Mouse (Mus musculus): ENCODE results near the gene Ssh2.
A peak's percentile ranks its signal among the peaks of the same experiment; 100 is the strongest.

The Ssh2 gene

GRCm38 (mm10) chr11:77215951-77216760 lies at the start of gene Ssh2:
Gene Ssh2 (plus strand): TSS chr11:77216287.
- peak; percentile 82 for DNase-seq (ENCODE audit: low spot score)

DNA sequence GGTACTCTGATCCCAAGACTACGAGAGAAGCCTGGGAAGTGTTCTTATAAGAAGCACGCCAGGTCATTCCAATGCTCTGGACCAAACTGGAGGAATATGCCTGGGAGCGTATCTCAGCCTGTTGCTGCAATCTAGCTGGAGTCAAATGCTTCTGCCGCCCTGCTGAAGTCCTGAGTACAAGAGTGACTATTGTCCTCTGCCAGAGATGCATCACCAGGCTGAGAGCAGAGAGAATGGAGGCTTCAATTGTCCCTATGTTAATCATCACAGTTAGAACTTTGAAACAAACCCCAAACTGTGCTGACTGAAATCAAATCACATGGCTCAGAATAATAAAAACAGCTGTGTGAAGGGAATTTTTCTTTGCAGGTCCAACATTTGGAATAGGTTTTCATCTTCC lies 42.4 kb upstream of the Ssh2 start:
- DNase-seq (ENCODE audit: low spot score), result no peak

DNA sequence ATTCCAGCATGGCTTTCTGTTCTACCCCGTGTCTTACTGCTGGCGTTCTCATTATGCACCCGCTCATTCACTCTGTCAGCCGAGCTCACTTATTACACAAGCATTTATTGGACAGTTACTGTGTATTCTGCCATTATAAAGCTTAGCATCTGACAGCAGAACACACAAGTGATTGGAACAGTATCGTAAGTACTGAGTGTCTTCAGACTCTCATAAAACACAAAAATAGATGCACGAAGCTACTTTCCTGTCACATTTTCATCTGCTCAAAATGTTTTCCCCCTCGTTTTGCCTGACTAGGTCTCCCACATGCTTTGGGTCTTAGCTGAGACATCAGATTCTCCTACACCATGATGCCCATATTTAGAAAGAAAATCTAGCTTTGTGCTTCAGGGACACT lies 41.6 kb upstream of the Ssh2 start:
- DNase-seq (ENCODE audit: low spot score), result no peak

DNA sequence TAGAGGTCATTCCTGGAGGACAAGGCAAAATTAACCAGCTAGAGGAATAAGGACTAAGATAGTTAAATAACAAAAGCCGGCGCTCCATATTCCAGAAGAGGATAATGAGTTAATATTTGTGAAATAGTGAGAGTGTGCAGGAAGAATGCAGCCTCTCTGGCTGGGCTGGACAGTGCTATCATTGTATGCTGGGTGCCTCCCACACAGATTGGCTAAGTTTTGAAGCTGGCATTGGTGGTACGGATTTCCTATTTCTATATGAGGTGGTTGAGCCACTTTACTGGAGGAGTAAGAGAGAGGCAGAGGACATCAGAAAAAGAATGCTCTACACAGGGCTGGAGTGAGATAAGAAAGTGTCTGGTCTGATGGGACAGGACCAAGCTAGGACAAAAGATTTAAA lies 36.3 kb upstream of the Ssh2 start:
- no peak for DNase-seq (ENCODE audit: low spot score)

GRCm38 (mm10) chr11:77180886-77181285 lies 35.2 kb upstream of the Ssh2 start:
- DNase-seq (ENCODE audit: low spot score), result no peak

DNA sequence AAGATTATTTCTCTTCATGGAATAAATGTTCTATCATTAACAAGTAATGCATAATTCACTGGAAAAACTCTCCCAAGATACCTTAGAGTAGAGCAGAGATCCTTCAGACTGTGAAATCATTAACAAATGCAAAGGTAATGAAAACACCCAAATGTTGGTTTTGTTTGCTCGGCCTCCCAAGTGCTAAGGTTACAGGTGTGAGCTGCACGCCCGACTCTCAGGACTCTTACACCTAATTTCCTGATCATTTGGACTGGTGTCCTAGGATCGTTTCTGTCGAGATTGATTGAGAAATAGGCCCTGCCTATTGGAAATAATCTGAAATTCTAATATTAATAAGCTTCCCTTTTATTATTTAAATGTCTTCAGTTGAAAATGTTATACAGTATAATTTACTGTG lies 34.6 kb upstream of the Ssh2 start:
- DNase-seq (ENCODE audit: low spot score), result no peak

DNA sequence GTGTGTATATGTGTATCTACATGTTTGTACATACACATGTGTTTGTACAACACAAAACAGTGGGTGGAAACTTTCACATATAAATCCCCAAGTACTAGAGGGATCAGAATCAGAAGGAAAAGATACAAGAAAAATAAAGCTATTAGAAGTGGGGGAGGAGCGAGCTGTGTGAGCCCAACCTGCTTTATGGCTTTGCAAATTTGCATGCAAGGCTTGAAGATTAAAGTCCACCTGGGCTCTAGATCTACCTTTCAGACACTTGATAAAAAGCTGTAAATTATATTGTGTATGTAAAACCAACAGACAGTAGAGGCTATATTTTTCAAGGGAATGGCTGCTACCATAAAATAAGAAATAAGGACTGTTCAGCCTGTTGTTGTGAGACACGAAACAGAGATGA lies 34.0 kb upstream of the Ssh2 start:
- no peak for DNase-seq (ENCODE audit: low spot score)

DNA sequence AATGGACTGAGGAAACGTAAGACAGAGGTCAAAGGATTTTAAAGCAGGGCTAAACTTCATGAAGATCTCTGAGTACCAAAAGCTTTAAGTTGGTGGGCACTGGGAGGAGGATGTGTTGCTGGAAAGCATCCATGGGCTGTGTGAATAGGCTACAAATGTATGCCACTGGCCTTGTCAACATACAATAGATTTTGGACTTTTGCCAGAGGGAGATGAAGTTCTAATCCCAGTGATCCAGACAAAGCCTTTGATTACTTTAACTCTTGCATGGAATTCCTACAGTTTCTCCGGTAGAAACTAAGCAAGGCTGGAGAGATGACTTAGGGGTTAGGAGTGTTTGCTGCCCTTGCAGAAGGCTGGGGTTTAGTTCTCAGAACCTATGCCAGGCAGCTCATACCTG lies 33.5 kb upstream of the Ssh2 start:
- no peak for DNase-seq (ENCODE audit: low spot score)

DNA sequence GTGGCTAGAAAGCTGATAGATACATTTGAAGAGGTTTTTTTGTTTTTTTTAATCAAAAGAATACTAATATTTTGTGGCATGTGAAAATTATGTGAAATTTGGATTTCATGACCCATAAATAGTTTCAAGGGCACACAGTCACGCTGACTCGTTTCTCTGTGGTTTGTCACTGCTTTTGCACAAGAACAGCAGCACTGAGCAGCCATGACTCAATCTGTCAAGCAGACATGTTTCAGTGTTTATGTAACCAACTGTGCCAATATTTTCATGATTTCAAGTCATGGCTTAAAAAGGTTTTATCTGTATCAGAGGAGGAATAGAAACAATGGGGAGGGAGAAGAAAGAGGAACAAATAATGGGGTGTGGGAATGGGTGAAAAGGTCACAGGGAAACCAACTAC lies 31.2 kb upstream of the Ssh2 start:
- DNase-seq (ENCODE audit: low spot score), result no peak

DNA sequence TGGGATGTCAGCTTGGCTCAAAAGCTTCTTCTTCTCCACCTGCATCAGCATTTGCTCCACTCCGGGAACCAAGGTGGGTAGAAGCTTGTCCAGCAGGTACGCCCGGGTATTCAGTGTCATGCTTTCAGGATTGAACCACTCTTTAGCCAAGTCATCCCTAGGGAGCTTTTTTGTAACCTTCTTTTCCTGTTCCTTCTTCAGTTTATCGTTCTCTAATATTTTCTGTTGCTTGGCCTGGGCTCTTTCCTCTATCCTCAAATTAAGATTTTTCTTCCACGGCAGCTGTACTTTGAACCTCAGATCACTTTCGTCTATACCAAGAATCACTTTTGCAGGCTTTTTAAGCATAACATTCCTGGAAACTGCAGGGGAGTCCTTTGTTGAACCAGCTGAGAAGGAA lies 27.2 kb upstream of the Ssh2 start, which contains the start of gene Efcab5:
Gene Efcab5 (minus strand): TSS at position 101 of the 400 bp plus-strand sequence.
- no peak for DNase-seq (ENCODE audit: low spot score)

DNA sequence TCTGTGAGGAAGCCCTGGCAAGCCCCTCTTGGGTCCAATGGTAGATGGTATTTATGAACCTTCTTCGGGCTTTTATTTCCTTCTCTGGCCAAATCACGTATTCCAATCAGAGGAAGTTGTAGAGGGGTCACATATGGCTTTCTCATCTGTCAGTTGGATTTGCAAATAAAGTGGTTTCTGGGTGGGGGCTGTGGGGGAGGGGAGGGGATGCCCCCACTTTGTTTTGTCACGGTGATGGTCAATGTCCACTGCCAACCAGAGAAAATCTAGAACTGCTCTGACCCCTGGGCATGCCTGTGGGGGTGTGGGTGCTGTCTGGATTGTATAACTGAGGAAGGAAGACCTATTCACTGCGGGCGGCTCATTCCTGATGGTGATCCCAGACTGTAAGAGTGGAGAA lies 22.7 kb upstream of the Ssh2 start:
- DNase-seq (ENCODE audit: low spot score), result no peak

DNA sequence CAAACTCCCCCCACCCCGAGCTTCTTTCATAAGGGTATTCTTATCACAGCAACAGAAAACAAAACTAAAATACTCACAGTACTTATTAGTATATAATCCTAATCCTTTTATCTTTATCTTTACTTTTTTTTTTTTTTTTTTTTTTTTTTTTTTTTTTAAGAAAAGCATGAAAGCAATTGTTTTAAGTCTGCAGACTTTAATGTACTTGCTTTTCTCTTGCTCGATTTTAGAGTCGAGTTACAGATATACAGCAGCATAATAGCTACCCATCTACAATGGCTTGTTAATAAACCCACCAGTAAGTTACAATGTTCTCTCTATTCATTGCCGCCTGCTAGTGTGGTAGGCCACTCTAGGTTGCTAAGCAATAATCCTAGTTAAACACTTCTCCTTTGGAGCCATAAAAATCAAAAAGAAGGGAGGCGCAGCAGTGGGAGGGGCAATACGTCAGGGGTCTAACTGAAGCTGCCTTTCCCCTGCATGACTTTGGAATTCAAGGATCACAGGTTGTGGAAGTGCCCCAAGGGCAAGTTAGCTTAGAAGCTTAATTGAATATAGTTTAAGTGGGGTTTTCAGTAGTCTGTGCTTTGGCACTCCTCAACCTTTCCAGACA lies 22.0 kb upstream of the Ssh2 start:
- DNase-seq (ENCODE audit: low spot score), result no peak

- DNase-seq (ENCODE audit: low spot score), result no peak
Measured at GRCm38 (mm10) chr11:77194762-77195161, 21.3 kb upstream of the Ssh2 start.

DNA sequence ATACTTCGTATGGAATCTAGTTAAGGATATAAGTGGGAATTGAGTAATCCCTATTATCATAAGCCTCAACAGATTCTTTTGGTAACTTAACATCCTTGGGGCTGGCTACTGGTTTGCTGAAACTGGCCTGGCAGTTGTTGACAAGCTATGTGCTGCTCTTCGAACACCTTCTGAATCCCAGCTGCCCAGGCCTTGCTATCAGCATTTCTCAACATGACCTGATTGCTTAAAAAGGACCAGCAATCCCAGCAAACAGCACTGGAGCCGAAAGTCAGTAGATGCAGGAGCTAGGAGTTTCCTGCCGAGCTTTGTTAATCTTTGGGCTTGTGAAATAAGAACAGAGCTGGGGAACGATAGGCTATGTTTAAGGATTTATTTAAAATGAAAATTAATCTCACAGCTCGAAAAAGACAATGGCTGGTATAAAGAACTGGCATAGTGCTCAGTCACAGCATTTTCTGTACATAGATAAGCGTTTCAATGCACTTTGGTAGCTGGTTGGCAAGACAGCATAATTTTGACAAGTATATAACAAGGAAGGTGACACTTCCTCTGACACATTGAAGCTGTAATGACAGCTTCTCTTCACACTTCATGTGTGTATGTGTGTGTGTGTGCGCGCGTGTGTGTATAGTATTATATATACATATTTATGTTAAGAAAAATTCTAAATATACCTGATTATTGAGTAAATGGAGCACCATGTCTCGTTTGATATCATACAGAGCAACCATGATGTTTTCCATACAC lies 20.6 kb upstream of the Ssh2 start:
- DNase-seq (ENCODE audit: low spot score), result no peak

DNA sequence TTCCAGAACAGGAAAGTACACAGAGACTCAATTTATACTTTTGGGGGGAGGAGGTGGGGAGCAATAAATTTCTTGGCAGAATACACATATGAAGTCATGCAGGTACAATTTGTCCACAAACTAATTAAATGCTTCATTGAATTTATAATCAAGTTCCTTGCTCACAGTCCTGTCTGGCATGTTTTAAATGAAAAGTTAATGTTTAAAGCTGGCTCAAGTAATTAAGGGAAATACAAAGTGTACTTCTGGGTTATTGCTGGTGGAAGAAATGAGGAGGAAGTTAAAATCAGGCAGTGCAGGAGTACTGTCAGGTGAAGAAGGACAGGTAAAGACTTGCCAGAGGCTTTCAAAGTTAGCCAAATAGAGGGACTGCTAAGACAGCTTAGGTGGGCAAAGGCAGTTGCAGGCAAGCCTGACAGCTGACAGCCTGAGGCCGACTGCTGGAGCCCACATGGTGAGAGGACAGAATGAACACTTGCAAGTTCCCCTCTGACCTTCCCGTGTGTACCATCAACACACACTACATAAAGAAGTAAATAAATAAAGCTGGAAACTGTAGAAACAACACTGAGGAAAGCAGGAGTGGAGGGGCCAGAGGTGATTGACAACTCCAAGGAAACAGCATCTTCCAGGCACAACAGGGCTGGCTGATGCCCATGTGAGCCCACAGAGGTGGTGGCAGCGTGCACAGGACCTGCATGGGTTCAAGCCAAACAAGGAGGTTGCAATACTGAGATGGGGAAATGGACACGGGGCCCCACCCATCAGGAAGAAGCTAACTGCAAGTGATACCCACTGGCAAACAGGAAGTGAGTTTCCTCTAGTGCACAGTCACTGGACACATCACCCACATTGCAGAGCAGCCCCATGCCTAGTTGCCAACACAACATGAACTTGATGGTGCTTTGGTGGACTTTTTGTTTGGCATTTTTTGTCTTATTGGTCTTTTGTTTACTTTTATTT lies 19.6 kb upstream of the Ssh2 start:
- peak; percentile 12 for DNase-seq (ENCODE audit: low spot score)

DNA sequence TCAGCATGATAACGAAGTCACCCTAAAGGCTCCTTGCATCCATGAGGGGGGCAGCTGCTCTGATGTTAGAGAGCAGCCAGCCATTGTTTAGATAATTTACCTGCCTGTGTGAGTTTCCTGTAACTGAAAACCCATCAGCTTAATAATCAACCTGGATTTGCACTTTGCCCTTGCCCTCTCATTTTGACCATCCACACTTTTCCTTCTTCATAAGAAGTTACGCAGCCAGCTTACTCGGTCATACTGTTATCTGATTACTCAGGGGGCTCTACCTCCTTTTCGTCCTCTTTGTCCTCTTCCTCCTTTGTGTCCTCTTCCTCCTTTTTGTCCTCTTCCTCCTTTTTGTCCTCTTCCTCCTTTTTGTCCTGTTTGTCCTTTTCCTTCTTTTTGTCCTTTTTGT lies 16.5 kb upstream of the Ssh2 start:
- DNase-seq (ENCODE audit: low spot score), result no peak

- no peak for DNase-seq (ENCODE audit: low spot score)
Measured at GRCm38 (mm10) chr11:77200703-77201102, 15.4 kb upstream of the Ssh2 start.

- no peak for DNase-seq (ENCODE audit: low spot score)
Measured at GRCm38 (mm10) chr11:77214142-77214692, 1.9 kb upstream of the Ssh2 start.

- DNase-seq (ENCODE audit: low spot score), result peak; percentile 81
Measured at GRCm38 (mm10) chr11:77214755-77215154, 1.3 kb upstream of the Ssh2 start.

GRCm38 (mm10) chr11:77215483-77215882 lies 604 bp upstream of the Ssh2 start:
- no peak for DNase-seq (ENCODE audit: low spot score)

DNA sequence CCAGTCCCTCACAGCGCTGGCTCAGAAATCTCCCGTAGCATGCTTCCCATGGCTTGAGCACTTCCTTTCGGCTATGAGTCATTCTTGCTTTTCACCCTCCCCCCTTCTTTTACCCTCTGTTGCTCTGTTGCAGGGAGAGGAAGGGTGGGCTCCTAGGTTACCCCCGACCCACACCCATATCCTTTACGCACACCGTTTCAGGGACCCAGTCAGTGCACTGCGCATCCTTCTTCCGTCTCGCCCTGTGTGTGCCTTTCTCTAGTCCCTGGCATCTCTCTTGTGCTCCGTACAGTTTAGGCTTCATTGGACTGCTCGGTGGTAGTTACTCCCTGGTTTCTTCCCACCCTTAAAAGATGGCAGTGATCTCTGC lies 659 bp downstream of the Ssh2 start:
- peak; percentile 45 for DNase-seq (ENCODE audit: low spot score)

- DNase-seq (ENCODE audit: low spot score), result no peak
Measured at GRCm38 (mm10) chr11:77230765-77231164, 14.7 kb downstream of the Ssh2 start.

All from T-cell, adult 2 months (primary cell).